In genomic region chr10:19707768-19708167, GRCm38 (mm10) we compare ENCODE assay signal across 1 mouse cellular context.
TF ChIP-seq lines count a peak whose summit lies in the region.

No protein-coding gene starts in this region.

TF ChIP-seq in MEL, 35 proteins besides CTCF, POLR2A, EP300 and RAD21 (continued from another document):
- TF ChIP-seq MAX (IDR thresholded peaks at IDR 0.05; ENCODE audit: low read length) (no peak), TBP (IDR thresholded peaks at IDR 0.05; ENCODE audit: low read depth, low read length) (no peak), RCOR1 (IDR thresholded peaks at IDR 0.05; ENCODE audit: low read depth, low read length) (no peak; the same call in 1 of the 2 replicates), JUND (IDR thresholded peaks at IDR 0.05; ENCODE audit: low read depth, low read length) (no peak)
